Mouse (Mus musculus) gastrocnemius, postnatal 10 days (tissue): ENCODE results near the gene Draxin. TPM values are rescaled to one million over a fixed set of nuclear protein-coding genes. Genes with fewer than 3 reads are reported as not detected.

Source experiments
- DNase-seq: peaks from one replicate; pipeline ENCODE4 v3.0.0; 2021; ENCODE audit warnings: mixed read lengths
- total RNA-seq, 2 experiments: library from RNA; stranded (reverse); gene quantifications; 2 replicates each; pipeline ENCODE4 v1.2.3; 2021

Gene Draxin
- total RNA-seq, 2 experiments from 2014 or later, result 0.16 to 0.23 TPM

- no peak for DNase-seq
Observed at GRCm38 (mm10) chr4:148083176-148083899, 47.2 kb downstream of the Draxin start.

- peak; percentile 73 for DNase-seq
Observed at GRCm38 (mm10) chr4:148082257-148083044, 48.0 kb downstream of the Draxin start.

GRCm38 (mm10) chr4:148081201-148081600, 49.3 kb downstream of the Draxin start:
- no peak for DNase-seq

- DNase-seq, result no peak
Observed at GRCm38 (mm10) chr4:148080597-148080973, 49.9 kb downstream of the Draxin start.

- DNase-seq, result no peak
Observed at GRCm38 (mm10) chr4:148079944-148080596, 50.4 kb downstream of the Draxin start.

- DNase-seq, result no peak
Observed at GRCm38 (mm10) chr4:148079212-148079611, 51.3 kb downstream of the Draxin start.

- no peak for DNase-seq
Observed at GRCm38 (mm10) chr4:148075881-148076280, 54.6 kb downstream of the Draxin start.

GRCm38 (mm10) chr4:148075259-148075658, 55.2 kb downstream of the Draxin start:
- DNase-seq, result peak; percentile 65

- no peak for DNase-seq
Observed at GRCm38 (mm10) chr4:148074521-148075189, 55.8 kb downstream of the Draxin start.

GRCm38 (mm10) chr4:148071508-148071907, 59.0 kb downstream of the Draxin start:
- DNase-seq, result no peak

- DNase-seq, result peak; percentile 4
Observed at GRCm38 (mm10) chr4:148069602-148070218, 60.8 kb downstream of the Draxin start.

GRCm38 (mm10) chr4:148067346-148067745, 63.2 kb downstream of the Draxin start:
- DNase-seq, result no peak

GRCm38 (mm10) chr4:148066401-148066744, 64.1 kb downstream of the Draxin start:
- DNase-seq, result no peak

- DNase-seq, result no peak
Observed at GRCm38 (mm10) chr4:148065702-148066400, 64.6 kb downstream of the Draxin start.

GRCm38 (mm10) chr4:148061086-148061480, 69.4 kb downstream of the Draxin start:
- DNase-seq, result no peak

GRCm38 (mm10) chr4:148060120-148061085, 70.1 kb downstream of the Draxin start:
- DNase-seq, result peak; percentile 57

GRCm38 (mm10) chr4:148058993-148059392, 71.5 kb downstream of the Draxin start:
- peak; percentile 5 for DNase-seq

- DNase-seq, result peak; percentile 3
Observed at GRCm38 (mm10) chr4:148058218-148058819, 72.2 kb downstream of the Draxin start.

- DNase-seq, result peak; percentile 13
Observed at GRCm38 (mm10) chr4:148057661-148058209, 72.8 kb downstream of the Draxin start.
